Mouse (Mus musculus) G1E (cell line): ENCODE data around the gene Gm28043.

ENCODE experiments used
- CTCF ChIP-seq: IDR thresholded peaks from 2 replicates; pipeline ENCODE4 v1.5.1; 2012; ENCODE audit warnings: low read depth, low read length, inconsistent platforms, mixed read lengths
- GATA1 ChIP-seq: IDR thresholded peaks from 2 replicates; pipeline ENCODE4 v1.6.1; 2012; ENCODE audit warnings: borderline replicate concordance, low read length, inconsistent platforms, mixed read lengths
- POLR2AphosphoS5 ChIP-seq: IDR thresholded peaks from 2 replicates; pipeline ENCODE4 v1.6.1; 2012; ENCODE audit warnings: low read depth, low read length, inconsistent platforms; ENCODE audit not compliant: insufficient replicate concordance
- TAL1 ChIP-seq: conservative IDR thresholded peaks from 2 replicates; pipeline ENCODE4 v1.6.1; 2012; ENCODE audit warnings: low read depth, low read length, inconsistent platforms, mixed read lengths

- TF ChIP-seq CTCF = no peak
- TF ChIP-seq GATA1 = no peak
- TF ChIP-seq TAL1 = no peak
- TF ChIP-seq POLR2AphosphoS5 = no peak
These were observed 49.2 kb upstream of the Gm28043 start for GRCm38 (mm10) chr17:29565521-29565920.
